26 mouse cellular contexts compared by ENCODE assay signal in genomic region chr7:82025802-82026201, GRCm38 (mm10). TPM values are rescaled to one million over a fixed set of nuclear protein-coding genes. Genes with fewer than 3 reads are reported as not detected.
DNase-seq lines count a peak whose midpoint lies in the region; ATAC-seq and TF ChIP-seq lines count a peak whose summit lies in the region.
"Had no signal": no experiment of that assay in that cellular context is flagged by ENCODE, and none has a peak within 500 bp of the region (broad histone marks: within the 10 kb centered on the region; RNA-seq: fewer than 3 reads in every experiment).

No protein-coding gene starts in this region.

- no peak overlapping the region for H3K27ac ChIP-seq in left cerebral cortex, adult 2 months
- H3K27ac ChIP-seq in midbrain, embryonic 14.5 days (replicated peaks; ENCODE audit: low read depth, low read length) = no peak overlapping the region
- H3K27ac ChIP-seq: embryonic facial prominence, embryonic 10.5 days; embryonic facial prominence, embryonic 12.5 days; forebrain, embryonic 13.5 days; forebrain, embryonic 15.5 days had no signal

- no peak for TF ChIP-seq CTCF in left cerebral cortex, adult 2 months (IDR thresholded peaks at IDR 0.05)

- H3K9ac ChIP-seq in midbrain, embryonic 14.5 days (replicated peaks; ENCODE audit: low read length) = no peak overlapping the region
- H3K9ac ChIP-seq: embryonic facial prominence, embryonic 12.5 days; forebrain, embryonic 13.5 days; forebrain, embryonic 15.5 days; forebrain, postnatal 0 days had no signal

- H3K4me1 ChIP-seq in midbrain, embryonic 14.5 days (ENCODE audit: control insufficient read depth, insufficient read depth, low read length) = no peaks in the 10 kb centered on the region
- H3K4me1 ChIP-seq: forebrain, embryonic 13.5 days; forebrain, embryonic 15.5 days had no signal

- ATAC-seq in hematopoietic stem cell, adult 5-6 weeks (replicated peaks in 1 of 2; ENCODE audit: insufficient read depth in 1 of 2, low FRiP score in 2 of 2, low TSS enrichment in 1 of 2, low read depth in 1 of 2, poor library complexity in 2 of 2, severe bottlenecking in 2 of 2) = peak; percentile 58 to 75
- ATAC-seq in midbrain, embryonic 14.5 days (ENCODE audit: low FRiP score, low TSS enrichment) = no peak
- ATAC-seq: activated CD4-positive, CD25-positive, alpha-beta regulatory T cell, adult 4 months; CD4-positive, CD25-positive, alpha-beta regulatory T cell, adult 4 months; forebrain, embryonic 13.5 days; forebrain, embryonic 15.5 days; forebrain, postnatal 0 days; Patski had no signal

- peak; percentile 2 for DNase-seq in 416B (ENCODE audit: low read depth)
- DNase-seq in brain, adult 2 months (ENCODE audit: low read depth, low spot score) = peak; percentile 8
- DNase-seq in telencephalon, adult 2 months (ENCODE audit: low read depth, low spot score) = peak; percentile 5
- no peak for DNase-seq in left cerebral cortex, adult 2 months (ENCODE audit: extremely low spot score in 1 of 2, low spot score in 2 of 2)
- DNase-seq in midbrain, embryonic 14.5 days = no peak
- DNase-seq in cerebellum, adult 11 months = no peak
- DNase-seq: adrenal gland, adult 8-10 months; adrenal gland, postnatal 14 days; B cell, adult 2 months; cerebellum, adult 18-20 months; cerebellum, adult 8-10 months; cerebellum, adult 9-11 months; cerebellum, postnatal 14 days; cerebellum, postnatal 36 days; forebrain, postnatal 0 days had no signal

- WGBS in midbrain, embryonic 14.5 days = 79% methylated on average over 2 of the region's 2 CpGs

- H3K27me3 ChIP-seq in midbrain, embryonic 14.5 days (ENCODE audit: control insufficient read depth, insufficient read depth, low read length) = no peaks in the 10 kb centered on the region
- H3K27me3 ChIP-seq: CH12.LX; embryonic facial prominence, embryonic 12.5 days; forebrain, embryonic 13.5 days; forebrain, embryonic 15.5 days; Patski had no signal

- no peaks in the 10 kb centered on the region for H3K36me3 ChIP-seq in midbrain, embryonic 14.5 days (ENCODE audit: control insufficient read depth, insufficient read depth, low read length)
- H3K36me3 ChIP-seq: embryonic facial prominence, embryonic 10.5 days; embryonic facial prominence, embryonic 12.5 days; forebrain, embryonic 15.5 days; G1E had no signal

- no peak overlapping the region for H3K4me2 ChIP-seq in midbrain, embryonic 14.5 days (ENCODE audit: low read length)
- H3K4me2 ChIP-seq: embryonic facial prominence, embryonic 12.5 days; forebrain, embryonic 13.5 days; forebrain, embryonic 15.5 days had no signal

- no peak overlapping the region for H3K4me3 ChIP-seq in left cerebral cortex, adult 2 months
- no peak overlapping the region for H3K4me3 ChIP-seq in midbrain, embryonic 14.5 days (replicated peaks; ENCODE audit: low read depth, low read length)
- H3K4me3 ChIP-seq: embryonic facial prominence, embryonic 10.5 days; embryonic facial prominence, embryonic 12.5 days; forebrain, embryonic 13.5 days; forebrain, embryonic 15.5 days had no signal

- no peaks in the 10 kb centered on the region for H3K9me3 ChIP-seq in midbrain, embryonic 14.5 days (ENCODE audit: control insufficient read depth, low read length)
- H3K9me3 ChIP-seq: embryonic facial prominence, embryonic 10.5 days; embryonic facial prominence, embryonic 12.5 days; forebrain, embryonic 13.5 days; forebrain, embryonic 15.5 days; G1E had no signal

- intact Hi-C loops in left cerebral cortex, adult 2 months (cut with DNase I) = loop anchor here (10.0 kb wide), 1 partner anchor 61 kb away; no protein-coding TSS in a partner anchor

RNA-seq across cellular contexts. Expression of gene Bnc1, which starts 33.7 kb away (rescaled TPM):
- total RNA-seq in hematopoietic stem cell, adult 5-6 weeks (2017) = not detected in 2 replicates
- not detected for total RNA-seq in left cerebral cortex, adult 2 months (2021)
- 0.27 and 0.30 TPM in 2 replicates for polyA plus RNA-seq in midbrain, embryonic 14.5 days (2014; fragmentation: Nextera tagmentation; extraction: Ambion mirVana)
- total RNA-seq: CH12.LX; forebrain, postnatal 0 days had no signal
- polyA plus RNA-seq: activated CD4-positive, CD25-positive, alpha-beta regulatory T cell, adult 4 months; CD4-positive, CD25-positive, alpha-beta regulatory T cell, adult 4 months; cortical plate, adult 2 months; forebrain, embryonic 13.5 days; forebrain, postnatal 0 days; G1E had no signal

Comparison
In these comparisons a context has a peak if more than half of its experiments do, and no peak if none do; other contexts are left out.
1. DNase-seq: peak in 416B (single experiment), brain, adult 2 months (single experiment) and telencephalon, adult 2 months (single experiment); none in left cerebral cortex, adult 2 months (0 of 2), midbrain, embryonic 14.5 days (single experiment) and cerebellum, adult 11 months (single experiment).